Mouse (Mus musculus) G1E (cell line): Measurements from ENCODE around the gene Elf3.

Experiments used
- CTCF ChIP-seq: IDR thresholded peaks from 2 replicates; pipeline ENCODE4 v1.5.1; 2012; ENCODE audit warnings: low read depth, low read length, inconsistent platforms, mixed read lengths
- GATA1 ChIP-seq: IDR thresholded peaks from 2 replicates; pipeline ENCODE4 v1.6.1; 2012; ENCODE audit warnings: borderline replicate concordance, low read length, inconsistent platforms, mixed read lengths
- POLR2AphosphoS5 ChIP-seq: IDR thresholded peaks from 2 replicates; pipeline ENCODE4 v1.6.1; 2012; ENCODE audit warnings: low read depth, low read length, inconsistent platforms; ENCODE audit not compliant: insufficient replicate concordance
- TAL1 ChIP-seq: conservative IDR thresholded peaks from 2 replicates; pipeline ENCODE4 v1.6.1; 2012; ENCODE audit warnings: low read depth, low read length, inconsistent platforms, mixed read lengths

GRCm38 (mm10) chr1:135224981-135225604 lies 33.3 kb downstream of the Elf3 start:
- TF ChIP-seq POLR2AphosphoS5 = no peak
- no peak for TF ChIP-seq CTCF
- no peak for TF ChIP-seq GATA1
- TF ChIP-seq TAL1 = no peak
